Mouse (Mus musculus) midbrain, embryonic 10.5 days (tissue): Measurements from ENCODE around the gene Btbd2. TPM values are rescaled to one million over a fixed set of nuclear protein-coding genes. Genes with fewer than 3 reads are reported as not detected.

ENCODE experiments used
- DNase-seq: peaks from one replicate; pipeline ENCODE4 v3.0.0-alpha.2; 2017; ENCODE audit warnings: low spot score
- H3K27ac ChIP-seq: fragments of 300-500 bp; sonication (generic); replicated peaks from 2 replicates; pipeline ENCODE4 v1.5.1; 2016; ENCODE audit warnings: mild to moderate bottlenecking
- H3K27me3 ChIP-seq: fragments of 300-500 bp; sonication (generic); 2 replicates; pipeline ENCODE4 v1.6.1; 2016; ENCODE audit warnings: low read depth, mild to moderate bottlenecking; ENCODE audit not compliant: poor library complexity, severe bottlenecking
- H3K36me3 ChIP-seq: fragments of 300-500 bp; sonication (generic); 2 replicates; pipeline ENCODE4 v1.6.1; 2016; ENCODE audit warnings: mild to moderate bottlenecking, moderate library complexity
- H3K4me1 ChIP-seq: fragments of 300-500 bp; sonication (generic); 2 replicates; pipeline ENCODE4 v1.6.1; 2016
- H3K4me3 ChIP-seq: fragments of 300-500 bp; sonication (generic); 2 replicates; pipeline ENCODE4 v1.5.1; 2016; ENCODE audit warnings: mild to moderate bottlenecking, moderate library complexity
- H3K9me3 ChIP-seq: fragments of 300-500 bp; sonication (generic); replicated peaks from 2 replicates; pipeline ENCODE4 v1.6.1; 2016; ENCODE audit warnings: mild to moderate bottlenecking
- WGBS: fragments of 180-500 bp; shearing (Covaris S2); methylation state at CpG from one replicate; pipeline ENCODE4 v1.1.7; 2016; 5-methylcytosine and 5-hydroxymethylcytosine counted together
- polyA plus RNA-seq: library from polyadenylated mRNA; unstranded; fragments of >200 nt; fragmentation: Nextera tagmentation; extraction: Ambion mirVana; gene quantifications from 2 replicates; pipeline ENCODE4 v1.2.1, GENCODE M21; 2016

Btbd2 gene
- polyA plus RNA-seq, 1 experiment from 2014 or later, result 70.3 TPM

- DNase-seq, result no peak
- no peaks in the 10 kb centered on the region for H3K27me3 ChIP-seq
- no peaks in the 10 kb centered on the region for H3K9me3 ChIP-seq
- H3K4me1 ChIP-seq, result peaks cover 33% of the 10 kb centered on the region
- peak overlapping the region; percentile 14; the same call in 1 of the 2 replicates for H3K4me3 ChIP-seq
- 0 out of 2 replicates have a peak overlapping the region, but pooled peaks have one; percentile 13 for H3K27ac ChIP-seq
- peaks cover 70% of the 10 kb centered on the region for H3K36me3 ChIP-seq
- 88% methylated on average over 11 of the region's 11 CpGs for WGBS
Observed at GRCm38 (mm10) chr10:80671936-80672690, 15.2 kb upstream of the Btbd2 start.

GRCm38 (mm10) chr10:80671251-80671650 is 14.4 kb upstream of the Btbd2 start:
- 94% methylated on average over 4 of the region's 4 CpGs for WGBS
- Histone ChIP-seq H3K27me3 (no peaks in the 10 kb centered on the region), H3K27ac (no peak overlapping the region), H3K36me3 (peaks cover 79% of the 10 kb centered on the region), H3K4me1 (peaks cover 30% of the 10 kb centered on the region), H3K4me3 (0 out of 2 replicates have a peak overlapping the region, but pooled peaks have one; percentile 1), H3K9me3 (no peaks in the 10 kb centered on the region)
- DNase-seq, result no peak

- no peak for DNase-seq
- Histone ChIP-seq H3K9me3 (no peaks in the 10 kb centered on the region), H3K36me3 (peaks cover 86% of the 10 kb centered on the region), H3K27ac (no peak overlapping the region), H3K27me3 (no peaks in the 10 kb centered on the region), H3K4me1 (peaks cover 37% of the 10 kb centered on the region), H3K4me3 (no peak overlapping the region)
- 98% methylated on average over 2 of the region's 2 CpGs for WGBS
Observed at GRCm38 (mm10) chr10:80670531-80670930, 13.7 kb upstream of the Btbd2 start.

GRCm38 (mm10) chr10:80669737-80670485 is 13.0 kb upstream of the Btbd2 start:
- H3K27ac ChIP-seq, result no peak overlapping the region

GRCm38 (mm10) chr10:80669018-80669417 is 12.1 kb upstream of the Btbd2 start:
- H3K9me3 ChIP-seq, result no peaks in the 10 kb centered on the region
- no peaks in the 10 kb centered on the region for H3K27me3 ChIP-seq
- WGBS, result 94% methylated on average over 12 of the region's 12 CpGs
- H3K27ac ChIP-seq, result no peak overlapping the region
- no peak for DNase-seq
- peaks cover 89% of the 10 kb centered on the region for H3K36me3 ChIP-seq
- H3K4me1 ChIP-seq, result peaks cover 34% of the 10 kb centered on the region
- no peak overlapping the region for H3K4me3 ChIP-seq

More at GRCm38 (mm10) chr10:80669737-80670485, 13.0 kb upstream of the Btbd2 start:
- WGBS, result 93% methylated on average over 7 of the region's 7 CpGs
- peaks cover 38% of the 10 kb centered on the region for H3K4me1 ChIP-seq
- no peaks in the 10 kb centered on the region for H3K27me3 ChIP-seq
- H3K4me3 ChIP-seq, result no peak overlapping the region; the same call in 1 of the 2 replicates
- H3K36me3 ChIP-seq, result peaks cover 90% of the 10 kb centered on the region
- DNase-seq, result no peak
- no peaks in the 10 kb centered on the region for H3K9me3 ChIP-seq

GRCm38 (mm10) chr10:80668614-80669013 is 11.7 kb upstream of the Btbd2 start:
- Histone ChIP-seq H3K4me1 (peaks cover 30% of the 10 kb centered on the region), H3K27ac (no peak overlapping the region), H3K9me3 (no peaks in the 10 kb centered on the region), H3K27me3 (no peaks in the 10 kb centered on the region), H3K4me3 (no peak overlapping the region), H3K36me3 (peaks cover 85% of the 10 kb centered on the region)
- no peak for DNase-seq
- WGBS, result 90% methylated on average over 11 of the region's 11 CpGs

GRCm38 (mm10) chr10:80666837-80667412 is 10.1 kb upstream of the Btbd2 start:
- H3K4me1 ChIP-seq, result peaks cover 29% of the 10 kb centered on the region
- WGBS, result 86% methylated on average over 19 of the region's 19 CpGs
- DNase-seq, result no peak
- H3K36me3 ChIP-seq, result peaks cover 68% of the 10 kb centered on the region
- no peaks in the 10 kb centered on the region for H3K27me3 ChIP-seq
- no peak overlapping the region for H3K27ac ChIP-seq
- H3K4me3 ChIP-seq, result peak overlapping the region; percentile 11; the same call in 1 of the 2 replicates
- no peaks in the 10 kb centered on the region for H3K9me3 ChIP-seq

- H3K27ac ChIP-seq, result no peak overlapping the region
- 81% methylated on average over 10 of the region's 10 CpGs for WGBS
- no peaks in the 10 kb centered on the region for H3K27me3 ChIP-seq
- peak overlapping the region; percentile 11; the same call in 1 of the 2 replicates for H3K4me3 ChIP-seq
- no peaks in the 10 kb centered on the region for H3K9me3 ChIP-seq
- peaks cover 29% of the 10 kb centered on the region for H3K4me1 ChIP-seq
- no peak for DNase-seq
- H3K36me3 ChIP-seq, result peaks cover 61% of the 10 kb centered on the region
Observed at GRCm38 (mm10) chr10:80665981-80666733, 9.3 kb upstream of the Btbd2 start.

- WGBS, result 79% methylated on average over 4 of the region's 4 CpGs
- Histone ChIP-seq H3K27ac (no peak overlapping the region), H3K4me1 (peaks cover 29% of the 10 kb centered on the region), H3K27me3 (no peaks in the 10 kb centered on the region), H3K9me3 (no peaks in the 10 kb centered on the region), H3K4me3 (0 out of 2 replicates have a peak overlapping the region, but pooled peaks have one; percentile 3), H3K36me3 (peaks cover 54% of the 10 kb centered on the region)
- DNase-seq, result no peak
Observed at GRCm38 (mm10) chr10:80665459-80665858, 8.6 kb upstream of the Btbd2 start.

GRCm38 (mm10) chr10:80665016-80665380 is 8.1 kb upstream of the Btbd2 start:
- Histone ChIP-seq H3K4me3 (0 out of 2 replicates have a peak overlapping the region, but pooled peaks have one; percentile 16), H3K9me3 (no peaks in the 10 kb centered on the region), H3K4me1 (peaks cover 29% of the 10 kb centered on the region), H3K36me3 (peaks cover 49% of the 10 kb centered on the region), H3K27ac (no peak overlapping the region; the same call in 1 of the 2 replicates), H3K27me3 (no peaks in the 10 kb centered on the region)
- peak; percentile 36 for DNase-seq
- 15% methylated on average over 10 of the region's 10 CpGs for WGBS

- H3K4me1 ChIP-seq, result peaks cover 29% of the 10 kb centered on the region
- H3K9me3 ChIP-seq, result no peaks in the 10 kb centered on the region
- H3K36me3 ChIP-seq, result peaks cover 43% of the 10 kb centered on the region
- no peaks in the 10 kb centered on the region for H3K27me3 ChIP-seq
- no peak for DNase-seq
- H3K4me3 ChIP-seq, result peak overlapping the region; percentile 16; the same call in 1 of the 2 replicates
- H3K27ac ChIP-seq, result no peak overlapping the region; the same call in 1 of the 2 replicates
- 47% methylated on average over 16 of the region's 16 CpGs for WGBS
Observed at GRCm38 (mm10) chr10:80664197-80665015, 7.5 kb upstream of the Btbd2 start.
